Mouse (Mus musculus) MN1 (cell line): ENCODE measurements around the gene Osbpl3.
"Not testable (repeated sequence)": the region's sequence is repeated elsewhere in the genome, so short reads cannot be mapped to it uniquely, and the experiment has no call there.

Experiments used
- DNase-seq: peaks from one replicate; pipeline ENCODE4 v3.0.0-alpha.2; 2016; ENCODE audit warnings: low spot score

The Osbpl3 gene

GRCm38 (mm10) chr6:50453651-50454050 lies 2.4 kb downstream of the Osbpl3 start:
- peak; percentile 9 for DNase-seq

GRCm38 (mm10) chr6:50452220-50452619 lies 3.8 kb downstream of the Osbpl3 start:
- DNase-seq, result no peak

GRCm38 (mm10) chr6:50445616-50446015 lies 10.4 kb downstream of the Osbpl3 start:
- peak; percentile 62 for DNase-seq

GRCm38 (mm10) chr6:50440966-50441862 lies 14.8 kb downstream of the Osbpl3 start:
- no peak for DNase-seq

GRCm38 (mm10) chr6:50440197-50440596 lies 15.8 kb downstream of the Osbpl3 start:
- no peak for DNase-seq

GRCm38 (mm10) chr6:50438900-50439299 lies 17.1 kb downstream of the Osbpl3 start:
- not testable (repeated sequence) for DNase-seq

- no peak for DNase-seq
Measured at GRCm38 (mm10) chr6:50437815-50438214, 18.2 kb downstream of the Osbpl3 start.

- no peak for DNase-seq
Measured at GRCm38 (mm10) chr6:50436661-50437060, 19.3 kb downstream of the Osbpl3 start.

GRCm38 (mm10) chr6:50432491-50432890 lies 23.5 kb downstream of the Osbpl3 start:
- no peak for DNase-seq

- no peak for DNase-seq
Measured at GRCm38 (mm10) chr6:50429299-50429698, 26.7 kb downstream of the Osbpl3 start.

GRCm38 (mm10) chr6:50427051-50427732 lies 28.8 kb downstream of the Osbpl3 start:
- no peak for DNase-seq

- no peak for DNase-seq
Measured at GRCm38 (mm10) chr6:50426571-50426970, 29.4 kb downstream of the Osbpl3 start.

GRCm38 (mm10) chr6:50424271-50424670 lies 31.7 kb downstream of the Osbpl3 start:
- DNase-seq, result no peak

- no peak for DNase-seq
Measured at GRCm38 (mm10) chr6:50420413-50420812, 35.6 kb downstream of the Osbpl3 start.

GRCm38 (mm10) chr6:50419518-50420290 lies 36.3 kb downstream of the Osbpl3 start:
- no peak for DNase-seq

- no peak for DNase-seq
Measured at GRCm38 (mm10) chr6:50418951-50419350, 37.0 kb downstream of the Osbpl3 start.

- DNase-seq, result no peak
Measured at GRCm38 (mm10) chr6:50416854-50417253, 39.1 kb downstream of the Osbpl3 start.

GRCm38 (mm10) chr6:50415431-50415830 lies 40.6 kb downstream of the Osbpl3 start:
- DNase-seq, result peak; percentile 91

- peak; percentile 49 for DNase-seq
Measured at GRCm38 (mm10) chr6:50414547-50414946, 41.5 kb downstream of the Osbpl3 start.

GRCm38 (mm10) chr6:50413381-50413780 lies 42.6 kb downstream of the Osbpl3 start:
- peak; percentile 10 for DNase-seq

- DNase-seq, result peak; percentile 32
Measured at GRCm38 (mm10) chr6:50412174-50412573, 43.8 kb downstream of the Osbpl3 start.

- peak; percentile 21 for DNase-seq
Measured at GRCm38 (mm10) chr6:50404698-50405097, 51.3 kb downstream of the Osbpl3 start.
